Mouse (Mus musculus) limb, embryonic 11.5 days (tissue): ENCODE data around the gene Ilf2. TPM values are rescaled to one million over a fixed set of nuclear protein-coding genes. Genes with fewer than 3 reads are reported as not detected.

Source experiments
- ATAC-seq: fragments of 200-750 bp; cut with Nextera tagmentation; 2 replicates; pipeline ENCODE4 v1.8.0; 2017; ENCODE audit warnings: low read depth; ENCODE audit not compliant: insufficient number of reproducible peaks, low FRiP score, low TSS enrichment
- DNase-seq: peaks from one replicate; pipeline ENCODE4 v3.0.0-alpha.2; 2015; ENCODE audit warnings: low spot score
- H3K27ac ChIP-seq: fragments of 300-500 bp; sonication (generic); replicated peaks from 2 replicates; pipeline ENCODE4 v1.5.1; 2014; ENCODE audit warnings: low read depth, mild to moderate bottlenecking, low read length
- H3K27me3 ChIP-seq: fragments of 300-500 bp; sonication (generic); 2 replicates; pipeline ENCODE4 v1.6.1; 2014; ENCODE audit warnings: mild to moderate bottlenecking, low read length, mixed read lengths; ENCODE audit not compliant: control insufficient read depth, insufficient read depth
- H3K36me3 ChIP-seq: fragments of 300-500 bp; sonication (generic); 2 replicates; pipeline ENCODE4 v1.6.1; 2014; ENCODE audit warnings: mild to moderate bottlenecking, low read length, moderate library complexity, mixed read lengths; ENCODE audit not compliant: control insufficient read depth, insufficient read depth
- H3K4me1 ChIP-seq: fragments of 300-500 bp; sonication (generic); 2 replicates; pipeline ENCODE4 v1.6.1; 2014; ENCODE audit warnings: low read length, mixed read lengths; ENCODE audit not compliant: control insufficient read depth, insufficient read depth
- H3K4me2 ChIP-seq: fragments of 300-500 bp; sonication (generic); 2 replicates; pipeline ENCODE4 v1.6.1; 2014; ENCODE audit warnings: low read depth, mild to moderate bottlenecking, moderate library complexity; ENCODE audit not compliant: severe bottlenecking
- H3K4me3 ChIP-seq: fragments of 300-500 bp; sonication (generic); 2 replicates; pipeline ENCODE4 v1.5.1; 2014; ENCODE audit warnings: low read depth, low read length
- H3K9ac ChIP-seq: fragments of 300-500 bp; sonication (generic); 2 replicates; pipeline ENCODE4 v1.6.1; 2014; ENCODE audit warnings: mild to moderate bottlenecking, low read length
- H3K9me3 ChIP-seq: fragments of 300-500 bp; sonication (generic); 2 replicates; pipeline ENCODE4 v1.6.1; 2016; ENCODE audit warnings: low read length; ENCODE audit not compliant: control insufficient read depth
- WGBS: fragments of 180-500 bp; shearing (Covaris S2); extraction: QIAGEN DNeasy Blood & Tissue Kit; methylation state at CpG from one replicate; pipeline ENCODE4 v1.1.7; 2014; 5-methylcytosine and 5-hydroxymethylcytosine counted together
- polyA plus RNA-seq: library from polyadenylated mRNA; unstranded; fragments of >200 nt; fragmentation: Nextera tagmentation; extraction: Ambion mirVana; gene quantifications from 2 replicates; pipeline ENCODE4 v1.2.1, GENCODE M21; 2014

The Ilf2 gene
- polyA plus RNA-seq, 1 experiment from 2014 or later, result 385 TPM

DNA sequence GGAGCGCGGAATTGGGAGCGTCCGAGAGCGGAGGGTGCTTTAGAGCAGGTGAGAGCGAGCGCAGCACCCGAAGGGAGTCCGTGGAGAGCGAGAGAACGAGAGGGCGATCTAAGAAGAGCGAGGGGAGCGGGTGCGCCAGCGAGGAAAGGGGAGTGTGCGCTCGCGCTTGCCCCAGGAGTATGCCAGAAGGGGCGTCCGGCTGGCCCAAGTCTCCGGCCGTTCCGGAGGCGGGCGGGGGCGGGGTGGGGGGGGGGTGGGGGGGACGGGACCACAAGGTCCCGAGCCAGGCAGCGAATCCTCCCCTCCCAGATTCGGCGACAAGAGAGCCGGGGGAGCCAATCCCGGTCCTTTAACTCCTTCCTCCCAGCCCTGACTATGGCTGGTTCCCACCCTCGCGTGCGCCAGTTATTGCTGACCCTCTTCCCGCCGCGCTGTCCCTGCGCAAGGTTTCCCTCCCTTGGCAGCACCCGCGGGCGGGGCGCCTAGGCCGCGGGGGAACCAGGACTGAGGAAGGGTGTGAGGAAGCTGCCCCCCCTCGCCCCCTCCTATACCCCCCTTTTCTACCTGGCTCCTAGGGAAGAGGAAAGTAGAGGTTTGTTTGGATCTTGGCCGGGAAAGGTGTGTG lies 10.1 kb upstream of the Ilf2 start, which contains the start of gene Npr1:
TSS of gene Npr1 (minus strand) at position 181 of the 625 bp plus-strand sequence.
- H3K9me3 ChIP-seq, result no peaks in the 10 kb centered on the region
- WGBS, result 0% methylated on average over 40 of the region's 49 CpGs
- peak within 1 kb of the TSS; percentile 75 for H3K4me2 ChIP-seq
- H3K4me1 ChIP-seq, result no peaks in the 10 kb centered on the region
- peak within 1 kb of the TSS; percentile 47 for H3K9ac ChIP-seq
- H3K27me3 ChIP-seq, result peaks cover 41% of the 10 kb centered on the region
- no peak within 1 kb of the TSS for H3K27ac ChIP-seq
- peak within 1 kb of the TSS; percentile 43 for H3K4me3 ChIP-seq
- ATAC-seq (peak; percentile 52), DNase-seq (peak; percentile 54)
- H3K36me3 ChIP-seq, result no peaks in the 10 kb centered on the region

DNA sequence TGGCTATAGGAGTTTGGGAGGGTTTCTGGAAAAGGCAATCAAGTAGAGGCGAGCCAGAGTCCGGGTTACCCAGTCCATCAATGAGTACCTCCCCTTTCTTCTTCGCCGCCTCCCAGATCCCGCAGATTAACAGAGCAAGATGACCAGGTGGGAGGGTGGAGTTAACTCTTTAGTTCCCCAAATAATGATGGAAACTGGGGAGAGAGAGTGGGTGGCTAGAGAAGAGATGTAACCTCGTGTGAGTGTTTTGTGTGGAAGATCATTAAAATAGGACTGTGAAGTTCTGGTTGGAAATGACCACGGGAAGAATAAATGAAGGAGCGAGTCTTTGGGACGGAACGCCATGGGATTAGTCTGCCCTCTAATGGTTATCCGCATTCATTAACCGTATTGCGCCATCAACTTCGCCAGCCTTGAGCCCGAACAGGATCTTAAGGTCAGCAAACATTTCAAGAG lies 9.6 kb upstream of the Ilf2 start:
- no peaks in the 10 kb centered on the region for H3K4me1 ChIP-seq
- H3K4me2 ChIP-seq, result peak overlapping the region; percentile 75
- peak; percentile 27 for ATAC-seq
- no peaks in the 10 kb centered on the region for H3K9me3 ChIP-seq
- peak overlapping the region; percentile 8; the same call in 1 of the 2 replicates for H3K9ac ChIP-seq
- under 1% methylated on average over 15 of the region's 15 CpGs for WGBS
- no peak overlapping the region for H3K27ac ChIP-seq
- peak overlapping the region; percentile 43 for H3K4me3 ChIP-seq
- DNase-seq, result peak; percentile 74
- H3K27me3 ChIP-seq, result peaks cover 41% of the 10 kb centered on the region
- no peaks in the 10 kb centered on the region for H3K36me3 ChIP-seq

DNA sequence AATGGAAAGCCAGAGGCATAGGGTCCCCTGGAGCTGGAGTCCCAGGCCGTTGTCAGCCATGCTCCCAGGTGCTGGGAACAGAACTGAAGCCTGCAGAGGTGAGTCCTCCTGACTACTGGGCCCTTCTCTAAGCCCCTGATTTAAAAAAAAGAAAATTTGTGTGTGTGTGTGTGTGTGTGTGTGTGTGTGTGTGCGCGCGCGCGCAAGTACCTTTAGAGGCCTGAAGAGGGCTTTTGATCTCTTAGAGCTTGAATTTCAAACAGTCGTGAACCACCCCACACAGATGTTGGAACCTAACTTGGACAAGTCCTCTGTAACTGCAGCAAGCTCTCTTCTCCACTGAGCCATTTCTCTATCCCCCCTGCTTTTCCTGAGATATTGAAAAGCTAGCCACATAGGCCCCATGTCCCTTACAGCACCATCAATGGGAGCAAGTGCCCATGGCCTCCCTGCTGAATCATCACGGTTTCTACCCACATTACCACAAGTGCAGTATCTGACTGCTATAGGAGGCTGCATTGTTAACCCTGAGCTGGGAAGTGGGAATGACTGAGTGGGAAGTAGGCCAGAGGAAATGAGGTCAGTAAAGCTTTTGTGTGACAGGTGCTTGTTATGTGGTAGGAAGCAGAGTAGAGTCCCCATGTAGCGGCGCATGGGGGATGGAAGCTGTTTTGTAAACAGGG lies 8.2 kb upstream of the Ilf2 start:
- no peak for DNase-seq
- no peak overlapping the region for H3K27ac ChIP-seq
- H3K4me1 ChIP-seq, result no peaks in the 10 kb centered on the region
- no peak for ATAC-seq
- H3K36me3 ChIP-seq, result no peaks in the 10 kb centered on the region
- H3K27me3 ChIP-seq, result peaks cover 32% of the 10 kb centered on the region
- no peak overlapping the region for H3K4me3 ChIP-seq
- no peak overlapping the region for H3K4me2 ChIP-seq
- H3K9ac ChIP-seq, result no peak overlapping the region
- H3K9me3 ChIP-seq, result no peaks in the 10 kb centered on the region
- 92% methylated on average over 10 of the region's 10 CpGs for WGBS

DNA sequence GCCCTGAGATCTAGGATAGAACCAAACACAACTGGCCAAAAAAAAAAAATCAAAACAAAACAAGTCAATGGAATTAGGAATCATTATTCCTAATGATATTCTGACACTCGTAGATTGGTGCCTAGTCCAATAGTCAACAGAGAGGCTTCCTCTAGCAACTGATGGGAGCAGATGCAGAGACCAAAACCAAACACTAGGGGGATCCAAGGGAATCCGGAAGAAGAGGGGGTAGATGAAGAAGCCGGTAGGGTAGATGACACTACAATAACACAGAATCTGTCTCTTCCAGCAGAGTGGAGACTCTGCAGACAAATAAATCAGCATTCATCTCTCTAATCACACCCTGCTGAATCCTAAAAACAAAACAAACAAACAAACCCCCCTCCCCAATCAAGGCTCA lies 3.7 kb upstream of the Ilf2 start:
- Histone ChIP-seq H3K9me3 (no peaks in the 10 kb centered on the region), H3K4me1 (no peaks in the 10 kb centered on the region), H3K4me2 (no peak overlapping the region), H3K4me3 (no peak overlapping the region), H3K9ac (no peak overlapping the region), H3K27ac (no peak overlapping the region), H3K36me3 (no peaks in the 10 kb centered on the region), H3K27me3 (no peaks in the 10 kb centered on the region)
- WGBS, result 43% methylated on average over 3 of the region's 3 CpGs
- ATAC-seq, result no peak
- DNase-seq, result no peak

DNA sequence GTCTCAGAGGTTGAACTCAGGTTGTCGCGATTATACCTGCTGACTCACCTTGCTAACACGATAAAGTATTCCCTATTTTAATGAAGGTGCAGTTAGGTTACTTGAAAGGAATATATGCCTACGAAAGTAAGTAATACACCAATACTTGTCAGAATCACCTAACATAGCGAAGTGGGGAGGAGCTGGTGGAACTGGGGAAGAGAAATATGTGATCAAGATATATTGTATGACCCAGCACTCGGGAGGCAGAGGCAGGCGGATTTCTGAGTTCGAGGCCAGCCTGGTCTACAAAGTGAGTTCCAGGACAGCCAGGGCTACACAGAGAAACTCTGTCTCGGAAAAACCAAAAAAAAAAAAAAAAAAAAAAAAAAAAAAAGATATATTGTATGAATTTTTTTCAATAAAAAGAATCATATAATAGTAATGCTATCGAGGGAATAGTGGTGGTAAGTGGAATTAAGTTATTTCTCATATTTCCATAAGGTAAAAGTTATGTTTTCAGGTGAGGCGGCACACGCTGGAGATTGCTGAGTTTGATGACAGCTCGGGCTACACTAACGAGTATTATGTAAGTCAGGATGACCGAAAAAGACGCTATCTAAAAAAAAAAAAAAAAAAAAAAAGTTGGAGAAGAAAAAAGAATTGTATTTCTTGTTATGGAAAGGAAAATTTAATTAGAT lies 635 bp upstream of the Ilf2 start:
- H3K9ac ChIP-seq, result no peak overlapping the region
- H3K4me1 ChIP-seq, result no peaks in the 10 kb centered on the region
- no peak overlapping the region for H3K27ac ChIP-seq
- DNase-seq (no peak), ATAC-seq (peak; percentile 9; the same call in 1 of the 2 replicates)
- H3K4me3 ChIP-seq, result no peak overlapping the region
- WGBS, result 42% methylated on average over 15 of the region's 16 CpGs
- H3K27me3 ChIP-seq, result no peaks in the 10 kb centered on the region
- peaks cover 13% of the 10 kb centered on the region for H3K36me3 ChIP-seq
- H3K4me2 ChIP-seq, result no peak overlapping the region
- no peaks in the 10 kb centered on the region for H3K9me3 ChIP-seq

DNA sequence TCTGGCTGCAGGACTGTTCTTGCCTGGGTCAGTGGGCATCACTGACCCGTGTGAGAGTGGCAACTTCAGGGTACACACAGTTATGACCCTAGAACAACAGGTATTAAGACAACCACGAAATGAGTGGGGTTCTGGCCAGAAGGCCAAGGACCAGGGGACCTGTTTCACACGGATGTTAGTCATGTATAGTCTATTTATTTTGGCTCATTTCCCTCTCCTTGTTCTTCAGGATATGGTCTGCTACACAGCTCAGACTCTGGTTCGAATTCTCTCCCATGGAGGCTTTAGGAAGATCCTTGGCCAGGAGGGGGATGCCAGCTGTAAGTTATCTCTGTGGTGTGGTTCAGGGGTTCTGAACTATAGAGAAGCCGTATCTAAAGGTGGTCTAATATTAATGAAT lies 11.1 kb downstream of the Ilf2 start:
- WGBS, result 92% methylated on average over 5 of the region's 5 CpGs
- Histone ChIP-seq H3K27ac (no peak overlapping the region), H3K9ac (no peak overlapping the region), H3K4me1 (no peaks in the 10 kb centered on the region), H3K4me2 (no peak overlapping the region), H3K27me3 (no peaks in the 10 kb centered on the region), H3K9me3 (no peaks in the 10 kb centered on the region), H3K4me3 (no peak overlapping the region), H3K36me3 (peaks cover 28% of the 10 kb centered on the region)
- no peak for DNase-seq
- no peak for ATAC-seq

DNA sequence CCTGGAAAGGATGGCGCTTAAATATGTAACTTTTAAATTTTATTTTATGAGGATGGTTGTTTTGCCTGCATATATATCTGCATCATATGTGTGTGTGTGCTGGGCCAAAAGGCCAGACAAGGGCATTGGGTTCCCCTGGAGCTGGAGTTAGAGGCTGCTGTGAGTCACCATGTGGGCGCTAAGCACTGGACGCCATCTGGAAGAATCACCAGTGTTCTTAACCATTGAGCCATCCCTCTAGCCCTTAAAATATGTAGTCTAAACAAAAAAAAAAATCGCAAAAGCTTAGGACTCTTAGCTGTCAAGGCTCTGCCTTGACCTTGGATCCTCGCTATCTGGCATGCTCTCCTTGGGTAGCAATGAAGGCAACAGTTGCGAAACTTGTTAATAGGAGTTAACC lies 12.7 kb downstream of the Ilf2 start:
- no peak overlapping the region for H3K27ac ChIP-seq
- H3K4me1 ChIP-seq, result no peaks in the 10 kb centered on the region
- no peak overlapping the region for H3K4me2 ChIP-seq
- 88% methylated on average over 6 of the region's 6 CpGs for WGBS
- H3K36me3 ChIP-seq, result peaks cover 20% of the 10 kb centered on the region
- DNase-seq (no peak), ATAC-seq (no peak)
- no peaks in the 10 kb centered on the region for H3K27me3 ChIP-seq
- no peak overlapping the region for H3K4me3 ChIP-seq
- H3K9ac ChIP-seq, result no peak overlapping the region
- H3K9me3 ChIP-seq, result no peaks in the 10 kb centered on the region

DNA sequence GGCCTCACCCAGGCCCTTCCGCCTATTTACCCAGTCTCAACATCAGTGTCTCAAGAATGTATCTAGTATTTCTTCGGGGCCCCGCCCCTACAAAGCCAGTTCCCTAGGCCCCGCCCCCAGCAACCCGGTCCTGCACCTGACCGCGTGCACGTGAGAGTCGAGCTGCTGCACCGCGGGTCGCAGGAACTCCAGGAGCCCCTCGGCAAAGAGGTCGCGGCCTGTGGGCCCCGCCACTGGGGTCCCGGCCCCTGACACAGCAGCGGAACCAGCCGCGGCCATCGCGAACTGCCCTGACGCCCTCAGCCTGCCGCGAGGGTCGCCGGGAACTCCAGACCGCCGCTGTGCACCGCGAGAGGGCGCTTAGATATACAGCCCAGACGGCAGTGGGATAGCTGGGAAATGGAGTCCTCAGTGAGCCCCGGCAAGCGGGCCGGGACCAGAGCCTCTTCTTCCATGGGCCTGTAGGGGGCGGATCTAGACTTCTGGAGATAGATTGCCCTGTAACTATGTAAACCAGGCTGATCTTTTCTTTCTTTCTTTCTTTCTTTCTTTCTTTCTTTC lies 14.8 kb downstream of the Ilf2 start, which contains the start of gene Snapin:
TSS of gene Snapin (minus strand) at position 338 of the 561 bp plus-strand sequence.
- Histone ChIP-seq H3K4me2 (peak within 1 kb of the TSS; percentile 43), H3K9ac (peak within 1 kb of the TSS; percentile 75), H3K4me1 (no peaks in the 10 kb centered on the region), H3K9me3 (no peaks in the 10 kb centered on the region), H3K27me3 (no peaks in the 10 kb centered on the region), H3K36me3 (peaks cover 10% of the 10 kb centered on the region), H3K4me3 (peak within 1 kb of the TSS; percentile 69), H3K27ac (no peak within 1 kb of the TSS)
- DNase-seq (peak; percentile 98), ATAC-seq (peak; percentile 96)
- under 1% methylated on average over 37 of the region's 37 CpGs for WGBS
